Mouse (Mus musculus) right cerebral cortex, postnatal 10 days (tissue): Measurements from ENCODE around the gene Foxp2.

Experiments used
- DNase-seq, 2 experiments: peaks; one replicate each; pipeline ENCODE4 v3.0.0; 2021; ENCODE audit warnings: low spot score in 2 of 2

Gene Foxp2

DNA sequence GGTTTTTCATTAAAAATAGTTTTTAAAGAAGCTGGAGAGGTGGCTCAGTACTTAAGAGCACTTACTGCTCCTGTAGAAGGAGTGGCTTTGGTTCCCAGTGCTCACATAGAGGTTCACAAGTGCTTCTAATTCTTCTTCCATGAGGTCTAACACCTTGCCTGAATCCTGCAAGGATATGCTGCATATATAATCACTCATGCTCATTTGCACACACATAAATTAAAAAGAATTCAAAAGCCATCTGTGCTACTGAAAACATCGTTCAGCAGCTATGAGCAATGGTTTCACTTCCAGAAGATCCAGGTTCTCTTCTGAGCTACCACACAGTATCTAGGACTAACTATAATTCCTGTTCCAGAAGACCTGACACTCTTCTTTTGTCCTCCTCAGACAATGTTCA lies 200.4 kb downstream of the Foxp2 start:
- no peak for DNase-seq

DNA sequence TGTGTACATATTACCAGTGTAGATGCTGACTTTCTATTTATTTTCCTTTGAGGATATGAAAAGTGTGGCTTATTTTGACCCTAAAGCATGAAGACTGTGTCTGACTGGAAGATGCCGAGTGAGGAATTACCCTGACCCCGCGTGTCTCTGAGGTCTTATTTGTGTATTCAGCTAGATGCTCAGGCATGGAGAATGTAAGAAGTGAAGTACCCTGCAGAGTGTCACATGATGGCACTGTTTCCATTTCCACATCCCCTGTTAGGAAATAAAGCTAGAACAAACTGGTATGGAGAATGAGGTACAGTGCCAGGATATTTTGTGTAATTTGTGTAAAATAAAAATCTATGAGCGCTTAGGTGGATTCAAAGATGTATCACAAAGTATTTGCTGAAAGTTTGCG lies 219.8 kb downstream of the Foxp2 start:
- no peak for DNase-seq

DNA sequence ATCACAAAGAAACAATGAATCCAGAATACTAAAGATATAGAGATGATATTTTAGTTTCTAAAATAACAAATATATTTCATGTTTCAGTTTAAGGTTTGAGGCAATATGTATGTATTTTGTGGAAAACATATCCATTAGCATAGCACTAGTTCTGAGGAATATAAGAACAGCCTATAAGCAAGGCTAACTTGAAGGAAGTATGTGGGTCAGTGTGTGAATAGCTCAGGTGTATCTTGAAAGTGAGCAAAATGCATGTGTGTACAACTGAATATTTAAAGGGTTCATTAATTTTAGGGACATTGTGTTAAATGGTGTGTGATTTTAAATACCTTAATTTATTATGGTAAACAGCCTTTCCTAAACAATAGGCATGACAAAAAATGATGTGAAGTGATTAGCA lies 220.2 kb downstream of the Foxp2 start:
- DNase-seq = no peak

DNA sequence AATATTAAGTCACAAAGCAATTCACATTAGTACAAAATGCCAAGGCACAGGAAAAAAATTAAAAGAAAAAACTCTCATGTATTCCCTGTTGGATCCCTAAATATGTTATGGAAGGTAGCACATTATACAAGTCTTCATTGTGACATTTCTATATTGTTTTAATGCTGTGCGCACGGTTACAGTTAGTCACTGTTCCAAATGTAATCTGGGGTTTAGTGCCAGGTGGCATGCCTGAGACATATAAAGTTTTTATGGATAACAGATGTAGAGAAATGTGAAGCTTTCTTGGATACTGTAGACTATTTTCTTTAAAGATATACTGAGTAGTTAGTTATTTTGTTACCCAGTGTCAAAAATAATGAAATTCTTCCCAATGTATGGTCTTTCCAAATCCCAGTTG lies 229.0 kb downstream of the Foxp2 start:
- DNase-seq = no peak

DNA sequence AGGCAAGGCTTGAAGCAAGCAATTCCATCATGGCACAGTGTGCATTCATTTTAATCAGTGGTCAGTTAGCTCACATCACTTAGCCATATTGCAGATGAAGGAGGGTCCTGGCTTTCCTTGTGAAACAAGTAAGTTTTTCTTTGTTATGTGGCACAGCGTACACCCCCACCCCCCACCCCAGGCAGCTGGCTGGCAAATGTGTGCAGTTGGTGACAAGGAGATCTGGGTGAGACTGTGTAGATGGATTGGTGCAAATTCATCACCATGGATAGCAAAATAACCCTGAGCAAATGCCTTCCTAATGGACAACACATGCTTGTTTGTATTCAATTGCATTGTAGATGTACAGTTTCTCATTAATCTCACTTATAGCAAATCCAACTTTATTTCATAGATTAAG lies 240.9 kb downstream of the Foxp2 start:
- no peak for DNase-seq

DNA sequence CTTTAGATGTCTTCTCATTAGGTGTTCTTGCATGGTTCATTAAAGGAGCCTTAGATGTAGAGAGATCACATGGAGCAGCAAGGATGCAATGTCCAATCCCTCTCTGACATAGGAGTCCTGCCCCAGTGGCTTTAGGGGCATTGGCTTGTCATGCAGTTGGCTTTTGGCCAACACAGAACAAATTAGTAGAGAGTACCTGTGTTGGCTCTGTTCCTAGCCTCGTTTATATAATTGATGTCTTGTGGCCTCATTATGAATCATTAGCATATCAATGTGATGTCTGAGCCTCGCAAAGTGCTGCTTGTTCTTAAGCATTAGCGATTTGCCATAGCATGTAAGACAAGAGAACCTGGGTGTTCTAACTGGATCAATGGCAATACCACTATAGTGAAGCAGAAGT lies 250.5 kb downstream of the Foxp2 start:
- no peak for DNase-seq

DNA sequence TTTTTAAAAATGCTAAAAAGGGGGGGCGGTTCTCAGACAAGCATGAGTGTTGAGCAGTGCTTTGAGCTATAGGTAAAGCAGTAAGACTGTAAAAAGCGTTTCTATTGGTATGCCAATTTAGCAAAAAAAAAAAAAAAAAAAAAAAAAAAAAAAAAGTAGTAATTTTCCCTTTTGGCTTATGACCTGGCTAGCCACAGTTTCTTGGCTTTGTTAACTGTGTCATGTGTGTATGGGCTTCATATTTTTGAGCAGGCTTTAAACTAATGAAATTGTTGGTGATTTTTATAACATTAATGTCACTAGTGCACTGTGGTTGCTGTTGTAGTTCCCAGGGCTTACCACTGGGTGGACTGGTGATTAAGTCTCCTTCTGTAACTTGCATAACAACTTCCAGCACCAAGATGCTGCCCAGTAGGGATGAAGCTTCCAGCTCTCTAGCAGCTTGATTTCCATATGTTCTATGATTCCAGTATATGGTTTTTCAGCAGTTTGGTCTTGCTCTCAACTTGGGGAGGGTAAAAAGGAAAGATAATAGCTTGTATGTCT lies 262.4 kb downstream of the Foxp2 start:
- DNase-seq = no peak

DNA sequence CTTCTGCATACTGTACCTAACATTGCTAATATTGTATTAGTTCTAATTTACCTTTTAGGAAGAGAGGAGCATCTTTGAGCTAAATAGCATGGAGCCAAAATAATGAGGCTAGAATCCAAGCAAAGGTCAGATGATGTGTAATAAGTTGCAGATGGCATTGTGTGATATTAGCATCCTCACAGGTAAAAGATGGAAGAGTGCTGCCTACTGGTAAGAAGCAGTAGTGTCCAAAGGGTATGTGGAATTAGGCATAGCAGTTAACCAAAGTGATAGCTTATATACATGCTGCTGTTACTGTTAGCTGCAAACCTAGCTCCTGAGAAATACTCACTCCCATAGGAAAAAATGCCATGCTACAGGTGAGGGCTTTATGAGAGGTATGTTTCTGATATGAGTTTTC lies 275.6 kb downstream of the Foxp2 start:
- no peak for DNase-seq

DNA sequence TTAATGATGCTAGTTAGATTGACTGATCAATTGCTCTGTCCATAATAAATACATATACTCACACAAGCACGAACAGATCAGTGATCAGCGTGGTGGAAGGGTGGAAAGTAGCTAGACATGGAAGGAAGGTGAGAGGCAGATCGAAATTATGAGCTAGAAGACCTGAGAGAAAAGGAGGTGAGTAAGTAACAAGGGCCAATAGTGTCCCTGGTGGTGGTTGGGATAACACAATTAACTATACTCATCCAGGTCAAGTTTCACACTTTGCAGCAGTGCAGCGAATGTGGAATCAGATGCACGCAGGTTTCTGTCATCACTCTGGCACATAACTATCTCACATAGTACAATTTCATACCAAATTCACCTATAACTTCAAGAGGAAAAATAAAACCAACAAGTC lies 291.7 kb downstream of the Foxp2 start:
- no peak for DNase-seq

DNA sequence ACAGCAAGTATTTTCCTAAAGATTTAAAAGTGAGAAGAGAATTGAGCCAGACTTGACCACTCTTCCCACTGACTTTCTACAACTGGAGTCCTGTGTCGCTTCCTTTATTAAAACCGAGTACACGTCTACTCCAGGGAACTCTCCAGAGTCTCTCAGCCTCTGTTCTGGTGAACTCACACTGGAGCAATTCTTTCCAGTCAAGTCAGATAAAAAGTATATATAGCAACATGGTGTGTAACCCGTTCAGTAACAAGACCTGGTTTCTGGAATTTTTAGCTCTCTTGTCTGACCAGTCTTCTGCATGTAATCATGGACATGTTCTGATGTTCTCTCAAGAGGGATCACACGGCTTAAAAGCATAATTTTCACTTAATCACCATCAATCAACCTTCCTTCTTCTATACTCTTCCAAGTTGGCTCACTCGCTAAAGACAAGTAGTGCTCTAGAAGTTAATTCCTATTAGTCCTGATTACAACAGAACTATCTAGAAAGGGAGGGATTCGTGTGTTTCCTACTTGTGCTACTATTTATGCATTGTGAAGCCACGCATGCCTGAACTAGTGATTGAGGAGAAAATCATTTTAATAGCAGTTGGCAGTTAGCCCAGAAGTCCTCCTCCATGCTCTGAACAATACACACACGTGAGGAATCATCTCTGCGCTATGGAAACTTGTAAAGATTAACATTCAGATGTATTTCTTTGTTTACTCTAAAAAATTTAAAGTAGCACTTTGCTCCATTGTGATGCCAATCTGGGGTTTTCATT lies 341.2 kb downstream of the Foxp2 start:
- DNase-seq = no peak

DNA sequence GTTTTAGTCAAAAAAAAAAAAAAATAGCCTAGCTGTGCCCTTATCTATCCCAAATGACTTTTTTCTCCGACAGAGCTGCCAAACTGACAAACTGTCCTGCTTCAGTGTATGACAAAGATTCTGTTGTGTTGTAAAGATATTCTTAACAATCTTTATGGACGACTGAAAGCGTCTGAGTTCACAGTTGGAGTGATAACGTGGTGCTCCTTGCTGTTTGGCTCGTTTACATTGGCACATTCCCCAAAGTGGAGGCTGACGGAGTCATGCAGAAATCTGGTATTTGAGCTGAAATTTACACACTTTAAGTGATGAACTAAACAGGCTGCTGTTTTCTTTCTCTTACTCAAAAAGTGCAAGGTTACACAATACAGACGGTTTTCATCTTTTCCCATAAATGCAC lies 356.2 kb downstream of the Foxp2 start:
- no peak for DNase-seq

DNA sequence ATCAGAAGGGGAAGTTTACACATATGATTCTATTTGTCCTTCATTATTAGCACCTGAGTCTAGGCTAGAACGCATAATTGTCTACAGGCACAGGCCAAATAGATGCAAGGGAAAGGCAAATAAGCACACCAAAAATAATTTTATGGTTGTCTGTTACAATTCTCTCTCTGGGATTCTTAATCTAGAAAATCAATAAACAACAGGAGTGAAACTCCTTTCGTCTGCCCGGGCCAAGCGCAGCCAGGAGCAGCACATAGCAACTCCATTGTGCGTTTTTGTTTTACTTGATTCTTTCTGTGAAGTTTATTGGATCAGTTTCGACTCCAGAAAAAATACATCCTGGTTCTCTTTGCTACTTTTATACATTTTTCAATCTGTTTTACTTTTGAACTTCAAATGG lies 356.7 kb downstream of the Foxp2 start:
- DNase-seq = no peak

DNA sequence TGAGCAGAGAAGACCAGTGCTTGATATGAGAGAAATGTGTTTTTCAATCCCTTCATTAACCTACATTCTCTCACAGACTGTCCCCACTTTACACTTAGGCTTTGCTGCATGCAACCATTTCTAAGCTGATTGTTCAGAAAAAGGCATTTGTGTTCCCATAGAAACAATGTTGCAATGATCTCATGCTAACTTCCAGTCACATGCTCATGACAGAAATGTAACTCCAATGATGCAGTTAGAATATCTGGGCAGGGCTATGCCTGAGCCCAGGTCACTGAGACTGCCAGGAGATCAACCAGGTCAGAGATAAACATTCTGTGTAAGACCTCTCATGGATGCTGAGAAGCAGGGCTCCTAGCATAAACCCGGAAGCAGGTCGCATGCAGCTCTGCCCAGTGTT lies 367.0 kb downstream of the Foxp2 start:
- DNase-seq = no peak

DNA sequence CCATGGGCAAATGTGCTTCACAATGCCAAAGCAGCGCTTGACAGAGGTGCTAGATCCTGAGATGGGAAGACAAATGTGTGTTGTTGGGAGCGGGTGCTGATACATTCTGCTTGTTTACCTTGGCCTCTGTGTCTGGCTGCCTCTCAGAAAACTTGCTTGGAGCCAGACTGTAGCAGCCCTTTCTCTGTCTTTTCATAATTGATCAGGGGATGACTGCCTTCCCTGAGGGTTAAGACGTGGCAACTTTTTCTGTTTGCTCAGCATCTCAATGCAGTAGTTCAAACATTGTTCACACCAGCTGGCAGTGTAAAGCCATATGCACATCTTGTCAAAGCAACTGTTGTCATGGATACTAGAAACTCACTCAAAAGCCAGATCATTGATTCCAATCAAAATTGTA lies 384.1 kb downstream of the Foxp2 start:
- DNase-seq = no peak

DNA sequence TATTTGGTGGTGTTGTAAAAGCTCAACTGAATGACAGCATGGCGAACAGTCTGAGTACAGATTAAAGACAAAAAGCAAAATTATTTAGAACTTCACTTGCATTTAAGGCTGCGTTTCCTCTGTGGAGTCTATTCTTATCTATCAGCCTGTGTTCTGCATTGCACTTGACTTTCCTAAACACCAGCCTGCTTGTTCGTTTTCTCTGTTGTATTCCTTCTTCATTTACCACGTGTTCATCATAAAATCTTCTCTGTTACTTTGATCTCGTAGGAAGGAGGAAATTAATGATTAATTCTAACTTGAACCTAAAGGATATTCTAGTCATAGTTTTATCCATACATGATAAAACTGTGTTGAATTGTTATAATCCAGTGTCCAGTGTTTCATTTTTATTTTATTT lies 392.9 kb downstream of the Foxp2 start:
- no peak for DNase-seq

DNA sequence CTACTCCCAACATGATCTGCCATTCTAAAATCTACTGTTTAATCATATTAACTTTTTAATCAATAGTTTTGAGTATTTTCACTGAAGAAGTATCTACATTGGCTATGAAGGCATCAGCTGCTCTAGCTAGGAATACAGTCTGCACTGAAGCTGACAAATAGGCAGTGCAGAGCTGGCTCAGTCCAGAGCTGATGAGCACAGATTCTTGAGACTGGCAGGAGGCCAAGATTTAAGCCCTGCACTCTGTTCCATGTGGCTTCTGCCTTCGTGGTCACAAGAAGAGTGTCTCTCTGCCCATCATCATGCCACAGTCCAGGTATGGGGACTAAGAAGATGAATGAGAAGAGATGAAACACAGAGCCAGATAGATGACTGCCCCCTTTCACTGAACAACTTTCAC lies 398.1 kb downstream of the Foxp2 start:
- DNase-seq = no peak

DNA sequence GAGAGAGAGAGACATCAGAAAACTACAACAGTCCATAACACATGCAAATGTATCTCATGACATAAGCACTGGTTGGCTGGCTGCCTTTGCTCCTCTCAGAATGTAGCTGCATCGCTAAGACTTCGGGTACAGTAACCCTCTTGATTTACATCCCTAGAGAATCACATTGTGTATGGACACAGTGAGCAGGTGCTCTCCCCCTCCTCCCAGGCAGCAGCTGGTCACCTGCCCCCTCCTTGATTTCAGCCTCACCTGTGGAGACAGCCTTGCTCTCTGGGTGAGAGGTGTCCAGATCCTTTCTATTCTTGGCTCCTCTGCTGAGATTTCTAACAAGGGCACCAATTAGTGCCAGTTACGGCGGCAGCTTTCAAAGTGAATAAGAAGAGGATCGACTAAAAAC lies 409.5 kb downstream of the Foxp2 start:
- DNase-seq = peak; percentile 39 to 40

DNA sequence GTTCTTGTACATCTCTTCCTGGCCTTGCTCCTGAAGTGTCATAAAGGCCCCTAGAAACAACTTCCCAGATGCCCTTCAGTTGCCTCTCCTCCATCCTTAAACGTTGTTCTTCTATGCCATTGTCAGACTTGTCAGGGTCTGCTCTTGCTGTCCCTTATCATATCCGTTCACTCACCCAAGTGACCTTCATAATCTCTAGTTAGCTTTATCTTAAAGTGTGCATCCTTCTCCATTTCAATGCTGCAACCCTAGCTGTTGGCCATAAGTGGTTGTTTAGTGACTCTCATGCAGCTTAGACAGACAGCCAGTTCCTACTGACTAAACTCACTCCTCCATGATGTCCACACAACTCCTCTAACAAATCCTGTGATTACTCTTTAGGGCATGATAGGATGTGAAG lies 415.8 kb downstream of the Foxp2 start:
- no peak for DNase-seq

DNA sequence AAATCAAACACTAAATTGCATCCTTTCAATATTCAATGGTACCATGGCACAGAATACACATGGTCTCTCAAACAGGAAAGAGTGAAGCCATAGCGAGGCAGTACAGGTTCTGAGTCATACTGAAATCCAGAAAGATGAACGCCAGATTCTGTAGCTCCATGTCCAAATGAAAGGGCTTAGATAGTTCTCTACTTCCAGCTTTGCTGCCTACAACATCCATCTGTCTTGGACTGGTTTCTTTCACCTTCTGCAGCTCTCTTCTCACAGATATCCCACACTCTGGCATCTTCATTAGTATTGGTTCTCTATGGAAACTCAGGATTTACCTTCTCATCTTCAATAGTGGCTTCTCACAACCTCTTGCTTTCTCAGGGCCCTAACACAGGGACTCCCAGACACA lies 417.2 kb downstream of the Foxp2 start:
- DNase-seq = no peak

DNA sequence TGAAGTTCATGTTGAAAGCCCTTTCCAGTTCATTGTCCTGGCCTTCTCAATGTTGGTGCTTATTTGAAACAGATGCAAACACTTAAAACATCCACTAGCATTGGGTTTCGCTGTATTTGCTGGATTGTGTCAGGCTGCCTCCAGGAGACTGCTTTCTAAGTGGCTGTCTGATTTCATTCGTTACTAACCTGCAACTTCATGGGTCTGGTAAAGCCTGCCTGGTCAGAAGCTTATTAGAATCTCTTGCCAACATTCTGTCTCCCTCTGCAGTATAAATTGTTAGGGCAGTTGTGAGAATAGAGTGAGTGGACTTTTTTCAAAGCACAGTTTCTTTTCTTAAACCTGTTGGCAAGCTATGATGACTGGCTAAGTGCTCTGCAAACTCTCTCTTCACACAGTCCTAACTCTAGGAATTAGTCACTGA lies 420.4 kb downstream of the Foxp2 start:
- no peak for DNase-seq

DNA sequence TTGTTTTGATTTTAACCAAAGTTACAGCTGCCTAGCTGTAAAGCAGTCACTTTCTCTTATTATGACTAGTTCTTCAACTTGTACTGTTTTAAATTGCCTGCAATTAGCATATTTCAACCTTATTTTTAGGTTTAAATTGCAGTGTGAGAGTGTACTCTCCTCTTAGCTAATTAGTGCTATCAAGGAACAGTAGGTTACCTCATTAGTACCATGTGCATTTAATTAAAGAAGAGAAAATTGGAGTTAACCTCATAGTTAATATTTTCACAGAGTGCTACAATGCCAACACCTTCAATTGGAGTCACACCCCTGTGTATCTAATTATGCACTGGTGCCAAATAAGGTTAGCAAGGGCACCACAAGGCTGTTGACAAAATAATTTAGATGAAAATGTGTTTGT lies 421.9 kb downstream of the Foxp2 start:
- no peak for DNase-seq

DNA sequence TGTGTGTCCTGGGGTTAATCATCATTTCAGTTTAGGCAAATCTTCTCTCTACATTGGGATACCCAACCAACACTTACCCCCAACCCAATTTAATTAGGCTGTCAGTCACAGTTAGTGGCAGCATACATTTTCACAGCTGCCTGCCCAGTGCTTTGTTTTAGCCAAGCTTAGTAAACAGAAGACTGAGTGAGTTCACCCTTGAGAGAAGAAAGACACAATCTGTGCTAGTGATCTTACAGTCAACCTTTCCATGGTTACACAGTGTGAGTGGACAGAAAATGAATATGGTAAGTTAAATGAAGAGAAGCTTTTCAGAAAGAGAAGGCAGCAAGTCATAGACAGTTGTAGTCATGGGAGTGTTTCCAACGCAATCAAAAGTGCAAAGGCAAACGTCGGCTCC lies 446.6 kb downstream of the Foxp2 start:
- DNase-seq = no peak

DNA sequence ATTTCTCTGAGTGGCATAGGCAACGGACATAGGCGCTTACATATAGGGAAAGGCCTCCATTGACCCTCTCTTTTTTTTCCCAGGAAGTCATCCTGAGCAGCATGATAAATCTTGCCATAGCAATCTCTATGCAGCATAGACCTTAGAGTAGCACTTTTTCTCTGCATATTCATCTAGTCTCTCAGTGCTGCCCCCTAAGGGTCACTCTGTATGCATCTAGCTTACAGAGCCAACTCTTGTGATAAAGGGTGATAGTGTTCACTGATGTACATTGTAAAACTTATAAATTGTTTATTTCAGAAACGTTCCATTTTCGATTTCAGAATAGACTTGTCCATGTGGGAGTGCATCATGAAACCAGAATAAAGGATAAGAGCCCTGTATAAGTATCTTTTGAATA lies 454.7 kb downstream of the Foxp2 start:
- DNase-seq = no peak

DNA sequence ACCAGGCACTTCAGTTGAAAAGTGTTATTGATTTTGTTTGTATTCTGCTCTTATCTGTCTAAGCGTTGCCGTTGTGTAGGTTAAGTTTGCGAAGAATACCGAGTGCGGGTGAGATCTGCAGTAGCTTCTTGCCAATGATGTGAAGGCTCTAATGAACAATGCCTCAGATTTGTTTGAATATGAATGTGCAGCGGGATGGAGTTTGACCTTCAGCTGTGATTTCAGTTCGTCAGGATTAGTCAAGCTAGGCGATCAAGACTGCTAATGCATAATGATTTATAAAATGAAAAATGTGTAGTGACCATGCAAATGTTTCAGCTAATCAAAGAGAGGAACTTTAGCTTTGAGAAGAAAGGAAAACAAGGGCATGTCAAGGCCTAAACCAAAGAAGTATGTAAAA lies 469.1 kb downstream of the Foxp2 start:
- no peak for DNase-seq
